Mouse (Mus musculus): ENCODE measurements at regions not wholly inside any gene's neighbourhood (a gene's known extent, or its start where the extent isn't known, plus 50 kb on each side); places are given as distances from the start of the nearest gene placed in this dataset.

DNA sequence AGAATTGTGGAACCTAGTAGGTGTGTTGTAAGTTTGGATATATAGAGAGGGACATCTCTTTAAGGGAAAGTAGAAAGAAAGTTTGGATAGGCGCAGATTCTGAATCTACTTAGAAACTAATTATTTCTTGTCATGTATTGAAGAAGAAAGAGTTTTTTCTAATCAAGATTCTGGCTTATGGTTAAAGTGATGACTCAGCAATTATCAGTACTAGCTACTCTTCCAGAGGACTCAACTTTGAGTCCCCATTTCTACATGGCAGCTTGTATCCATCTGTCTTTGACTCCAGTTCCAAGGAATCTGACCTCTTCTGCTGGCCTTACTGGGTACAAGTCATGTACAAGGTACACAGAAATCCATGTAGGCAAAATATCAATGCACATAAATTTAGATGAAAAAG is 2767.1 kb downstream of the Gm37988 start:
- no peaks in the 10 kb centered on the region for H3K27me3 ChIP-seq (replicated peaks; ENCODE audit: insufficient read depth, low read length)
- H3K4me3 ChIP-seq (ENCODE audit: low read depth, low read length) = no peak overlapping the region
- no peaks in the 10 kb centered on the region for H3K36me3 ChIP-seq (ENCODE audit: insufficient read depth, low read length)
- no peak overlapping the region for H3K9ac ChIP-seq (replicated peaks; ENCODE audit: low read depth)
- ATAC-seq (no peak), DNase-seq (ENCODE audit: low spot score) (no peak)
- 80% methylated on average over 1 of the region's 1 CpGs for WGBS
- H3K4me1 ChIP-seq (ENCODE audit: insufficient read depth, low read depth, low read length) = no peaks in the 10 kb centered on the region
- no peak overlapping the region for H3K27ac ChIP-seq (ENCODE audit: low read length)
- TF ChIP-seq CTCF (IDR thresholded peaks at IDR 0.05) (no peak), EP300 (IDR thresholded peaks at IDR 0.05) (no peak)
- H3K9me3 ChIP-seq (ENCODE audit: low read length) = no peaks in the 10 kb centered on the region
- H3K4me2 ChIP-seq (replicated peaks; ENCODE audit: low read depth, low read length) = no peak overlapping the region

- no peaks in the 10 kb centered on the region for H3K36me3 ChIP-seq (ENCODE audit: insufficient read depth, low read length)
- WGBS = 67% methylated on average over 3 of the region's 3 CpGs
- no peak overlapping the region for H3K9ac ChIP-seq (replicated peaks; ENCODE audit: low read depth)
- no peaks in the 10 kb centered on the region for H3K9me3 ChIP-seq (ENCODE audit: low read length)
- H3K4me2 ChIP-seq (replicated peaks; ENCODE audit: low read depth, low read length) = no peak overlapping the region
- no peak overlapping the region for H3K4me3 ChIP-seq (ENCODE audit: low read depth, low read length)
- H3K4me1 ChIP-seq (ENCODE audit: insufficient read depth, low read depth, low read length) = no peaks in the 10 kb centered on the region
- ATAC-seq (no peak), DNase-seq (ENCODE audit: low spot score) (no peak)
- TF ChIP-seq EP300 (IDR thresholded peaks at IDR 0.05) (no peak), CTCF (IDR thresholded peaks at IDR 0.05) (no peak)
- H3K27me3 ChIP-seq (replicated peaks; ENCODE audit: insufficient read depth, low read length) = no peaks in the 10 kb centered on the region
- no peak overlapping the region for H3K27ac ChIP-seq (ENCODE audit: low read length)
Observed at GRCm38 (mm10) chr1:7586409-7586808, 2778.7 kb downstream of the Gm37988 start.

DNA sequence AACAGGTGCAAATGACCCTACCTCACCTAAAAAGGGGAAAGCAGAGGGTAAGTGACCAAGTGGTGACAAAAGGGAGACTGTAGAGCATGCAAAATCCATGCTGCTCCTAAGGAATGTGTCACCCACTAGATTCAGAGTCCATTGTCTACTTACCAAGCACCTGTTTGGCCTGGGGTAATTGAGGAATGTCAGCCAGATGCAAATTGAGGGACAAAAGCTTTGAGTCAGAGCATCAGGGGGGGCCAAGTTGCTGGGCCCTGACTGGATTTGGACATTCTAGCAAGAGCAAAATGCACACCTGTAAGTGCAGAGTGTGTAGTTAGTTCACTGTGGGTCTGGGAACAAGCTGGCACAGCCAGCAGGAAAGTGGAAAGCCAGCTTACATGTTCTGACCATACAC is 2783.6 kb downstream of the Gm37988 start:
- H3K9me3 ChIP-seq (ENCODE audit: low read length) = no peaks in the 10 kb centered on the region
- H3K36me3 ChIP-seq (ENCODE audit: insufficient read depth, low read length) = no peaks in the 10 kb centered on the region
- H3K27me3 ChIP-seq (replicated peaks; ENCODE audit: insufficient read depth, low read length) = no peaks in the 10 kb centered on the region
- H3K4me3 ChIP-seq (ENCODE audit: low read depth, low read length) = no peak overlapping the region
- no peak overlapping the region for H3K9ac ChIP-seq (replicated peaks; ENCODE audit: low read depth)
- H3K27ac ChIP-seq (ENCODE audit: low read length) = no peak overlapping the region
- H3K4me1 ChIP-seq (ENCODE audit: insufficient read depth, low read depth, low read length) = no peaks in the 10 kb centered on the region
- ATAC-seq (no peak), DNase-seq (ENCODE audit: low spot score) (no peak)
- TF ChIP-seq EP300 (IDR thresholded peaks at IDR 0.05) (no peak), CTCF (IDR thresholded peaks at IDR 0.05) (no peak)
- H3K4me2 ChIP-seq (replicated peaks; ENCODE audit: low read depth, low read length) = no peak overlapping the region

All from lung, postnatal 0 days (tissue).